ENCODE assay signal across 23 mouse cellular contexts in genomic region chr14:101806607-101807006, GRCm38 (mm10).
A peak's percentile ranks its signal among the peaks of the same experiment; 100 is the strongest.
DNase-seq lines count a peak whose midpoint lies in the region; ATAC-seq and TF ChIP-seq lines count a peak whose summit lies in the region.
"Had no signal": no experiment of that assay in that cellular context is flagged by ENCODE, and none has a peak within 500 bp of the region (broad histone marks: within the 10 kb centered on the region; RNA-seq: fewer than 3 reads in every experiment).

No protein-coding gene starts in this region.

- peaks cover 31% of the 10 kb centered on the region for H3K4me1 ChIP-seq in kidney, embryonic 16.5 days (ENCODE audit: insufficient read depth, low read length)
- H3K4me1 ChIP-seq in lung, postnatal 0 days (ENCODE audit: insufficient read depth, low read depth, low read length): peaks cover 15% of the 10 kb centered on the region; the same call in 1 of the 2 replicates

- H3K4me3 ChIP-seq in kidney, embryonic 16.5 days (ENCODE audit: low read length): no peak overlapping the region
- H3K4me3 ChIP-seq in lung, postnatal 0 days (ENCODE audit: low read depth, low read length): no peak overlapping the region
- H3K4me3 ChIP-seq: embryonic facial prominence, embryonic 12.5 days; embryonic facial prominence, embryonic 15.5 days; gastrocnemius, adult 2 months; hindbrain, embryonic 12.5 days; hindbrain, embryonic 15.5 days had no signal

- peak overlapping the region; percentile 41; the same call in 1 of the 2 replicates for H3K27ac ChIP-seq in kidney, embryonic 16.5 days (ENCODE audit: low read length)
- peak overlapping the region; percentile 83; the same call in 1 of the 2 replicates for H3K27ac ChIP-seq in lung, postnatal 0 days (ENCODE audit: low read length)
- H3K27ac ChIP-seq: embryonic facial prominence, embryonic 12.5 days; hindbrain, embryonic 12.5 days; hindbrain, embryonic 15.5 days had no signal

- WGBS in kidney, embryonic 16.5 days: 63% methylated on average over 4 of the region's 4 CpGs
- WGBS in lung, postnatal 0 days: 66% methylated on average over 4 of the region's 4 CpGs

- H3K4me2 ChIP-seq in kidney, embryonic 16.5 days (replicated peaks; ENCODE audit: low read depth, low read length): no peak overlapping the region
- H3K4me2 ChIP-seq in lung, postnatal 0 days (replicated peaks; ENCODE audit: low read depth, low read length): no peak overlapping the region
- H3K4me2 ChIP-seq: embryonic facial prominence, embryonic 12.5 days; embryonic facial prominence, embryonic 15.5 days; heart, embryonic 11.5 days; hindbrain, embryonic 12.5 days; hindbrain, embryonic 15.5 days had no signal

- H3K9me3 ChIP-seq in kidney, embryonic 16.5 days (ENCODE audit: low read length): no peaks in the 10 kb centered on the region
- no peaks in the 10 kb centered on the region for H3K9me3 ChIP-seq in lung, postnatal 0 days (ENCODE audit: low read length)
- H3K9me3 ChIP-seq: embryonic facial prominence, embryonic 12.5 days; embryonic facial prominence, embryonic 15.5 days; hindbrain, embryonic 12.5 days; hindbrain, embryonic 15.5 days had no signal

- ATAC-seq in kidney, embryonic 16.5 days (ENCODE audit: low FRiP score, low TSS enrichment): peak; percentile 60
- no peak for ATAC-seq in lung, postnatal 0 days
- ATAC-seq: forebrain, embryonic 14.5 days; forebrain, postnatal 0 days; Patski had no signal

- no peaks in the 10 kb centered on the region for H3K36me3 ChIP-seq in kidney, embryonic 16.5 days (ENCODE audit: insufficient read depth, low read length)
- no peaks in the 10 kb centered on the region for H3K36me3 ChIP-seq in lung, postnatal 0 days (ENCODE audit: insufficient read depth, low read length)
- H3K36me3 ChIP-seq: embryonic facial prominence, embryonic 12.5 days; embryonic facial prominence, embryonic 15.5 days; hindbrain, embryonic 12.5 days; hindbrain, embryonic 15.5 days had no signal

- peak; percentile 19 for DNase-seq in heart, adult 11 months
- no peak for DNase-seq in heart, adult 18-20 months
- DNase-seq in kidney, adult 9 months: no peak
- no peak for DNase-seq in lung, postnatal 0 days (ENCODE audit: low spot score)
- DNase-seq in lung, postnatal 25 days (ENCODE audit: low spot score): no peak
- no peak for DNase-seq in gastrocnemius, postnatal 25 days
- DNase-seq: adrenal gland, adult 2 months; adrenal gland, postnatal 14 days; cerebellum, adult 11 months; cerebellum, adult 2 months; cerebellum, adult 9-11 months; cerebellum, postnatal 25 days; forebrain, postnatal 0 days; gastrocnemius, adult 2 months; gastrocnemius, postnatal 14 days had no signal

- no peak for TF ChIP-seq EP300 in lung, postnatal 0 days (IDR thresholded peaks at IDR 0.05)

- H3K9ac ChIP-seq in kidney, embryonic 16.5 days (replicated peaks; ENCODE audit: low read length): no peak overlapping the region
- H3K9ac ChIP-seq in lung, postnatal 0 days (replicated peaks; ENCODE audit: low read depth): no peak overlapping the region
- H3K9ac ChIP-seq: embryonic facial prominence, embryonic 12.5 days; embryonic facial prominence, embryonic 15.5 days; forebrain, postnatal 0 days; hindbrain, embryonic 12.5 days; hindbrain, embryonic 15.5 days had no signal

- no peaks in the 10 kb centered on the region for H3K27me3 ChIP-seq in kidney, embryonic 16.5 days (ENCODE audit: insufficient read depth, low read length)
- no peaks in the 10 kb centered on the region for H3K27me3 ChIP-seq in lung, postnatal 0 days (replicated peaks; ENCODE audit: insufficient read depth, low read length)
- H3K27me3 ChIP-seq: embryonic facial prominence, embryonic 12.5 days; embryonic facial prominence, embryonic 15.5 days; hindbrain, embryonic 12.5 days; hindbrain, embryonic 15.5 days; Patski had no signal

- no peak for TF ChIP-seq CTCF in lung, postnatal 0 days (IDR thresholded peaks at IDR 0.05)
